8 mouse cellular contexts compared by ENCODE assay signal in genomic region chr3:95315094-95315843, GRCm38 (mm10). TPM values are rescaled to one million over a fixed set of nuclear protein-coding genes. Genes with fewer than 3 reads are reported as not detected.
A peak's percentile ranks its signal among the peaks of the same experiment; 100 is the strongest.
DNase-seq lines count a peak whose midpoint lies in the region; ATAC-seq and TF ChIP-seq lines count a peak whose summit lies in the region.

No protein-coding gene starts in this region.

- H3K9ac ChIP-seq in heart, embryonic 15.5 days = peak overlapping the region; percentile 98
- peak overlapping the region; percentile 98 for H3K9ac ChIP-seq in neural tube, embryonic 15.5 days (replicated peaks)

- no peaks in the 10 kb centered on the region for H3K27me3 ChIP-seq in heart, embryonic 15.5 days
- H3K27me3 ChIP-seq in neural tube, embryonic 15.5 days (replicated peaks) = no peaks in the 10 kb centered on the region

- peaks cover 3% of the 10 kb centered on the region for H3K36me3 ChIP-seq in heart, embryonic 15.5 days
- H3K36me3 ChIP-seq in neural tube, embryonic 15.5 days = peaks cover 7% of the 10 kb centered on the region

- peak; percentile 90 for ATAC-seq in CD4-positive, CD25-positive, alpha-beta regulatory T cell, adult 4 months
- ATAC-seq in erythroid progenitor cell, adult 5-6 weeks (replicated peaks; ENCODE audit: low FRiP score, poor library complexity, severe bottlenecking) = peak; percentile 73
- peak; percentile 94 for ATAC-seq in heart, embryonic 15.5 days (replicated peaks; ENCODE audit: insufficient number of reproducible peaks, insufficient read depth, low FRiP score, low read depth)
- peak; percentile 92 for ATAC-seq in neural tube, embryonic 15.5 days (ENCODE audit: low FRiP score)

- peaks cover 42% of the 10 kb centered on the region for H3K4me1 ChIP-seq in bone marrow macrophage, adult 2 months (ENCODE audit: control insufficient read depth, insufficient read depth, low read length)
- H3K4me1 ChIP-seq in heart, embryonic 15.5 days (replicated peaks) = peaks cover 42% of the 10 kb centered on the region
- peaks cover 19% of the 10 kb centered on the region for H3K4me1 ChIP-seq in lung, adult 2 months (ENCODE audit: control insufficient read depth, insufficient read depth, low read length)
- peaks cover 34% of the 10 kb centered on the region for H3K4me1 ChIP-seq in neural tube, embryonic 15.5 days

- under 1% methylated on average over 71 of the region's 71 CpGs for WGBS in heart, embryonic 15.5 days
- WGBS in lung, adult 2 months = under 1% methylated on average over 67 of the region's 71 CpGs
- WGBS in neural tube, embryonic 15.5 days = under 1% methylated on average over 61 of the region's 71 CpGs

- TF ChIP-seq CTCF in bone marrow macrophage, adult 2 months (IDR thresholded peaks at IDR 0.05; ENCODE audit: low read depth, low read length) = 0 out of 2 replicates have a peak, but pooled peaks have one; percentile 14
- TF ChIP-seq CTCF in lung, adult 2 months (IDR thresholded peaks at IDR 0.05; ENCODE audit: insufficient read depth, low read length) = no peak

- H3K4me2 ChIP-seq in heart, embryonic 15.5 days = peak overlapping the region; percentile 92
- peak overlapping the region; percentile 80 for H3K4me2 ChIP-seq in neural tube, embryonic 15.5 days

- peak overlapping the region; percentile 85 for H3K27ac ChIP-seq in bone marrow macrophage, adult 2 months (ENCODE audit: insufficient read depth, low read depth, low read length)
- peak overlapping the region; percentile 98 for H3K27ac ChIP-seq in heart, embryonic 15.5 days
- peak overlapping the region; percentile 89 for H3K27ac ChIP-seq in neural tube, embryonic 15.5 days (replicated peaks)

- no peaks in the 10 kb centered on the region for H3K9me3 ChIP-seq in heart, embryonic 15.5 days (replicated peaks)
- no peaks in the 10 kb centered on the region for H3K9me3 ChIP-seq in neural tube, embryonic 15.5 days (replicated peaks)

- TF ChIP-seq POLR2A in bone marrow macrophage, adult 2 months (IDR thresholded peaks at IDR 0.05; ENCODE audit: borderline replicate concordance, low read depth, low read length) = no peak
- peak; percentile 55; the same call in 1 of the 2 replicates for TF ChIP-seq POLR2A in lung, adult 2 months (IDR thresholded peaks at IDR 0.05; ENCODE audit: borderline replicate concordance, extremely low read depth, low read depth, low read length)

- DNase-seq in kidney, postnatal 25 days = peak; percentile 91 to 96
- peak; percentile 91 for DNase-seq in lung, adult 2 months
- DNase-seq in testis, postnatal 10 days (ENCODE audit: low spot score) = peak; percentile 93

- H3K4me3 ChIP-seq in bone marrow macrophage, adult 2 months (ENCODE audit: insufficient read depth, low read length) = peak overlapping the region; percentile 84
- H3K4me3 ChIP-seq in heart, embryonic 15.5 days = peak overlapping the region; percentile 94
- H3K4me3 ChIP-seq in lung, adult 2 months (replicated peaks; ENCODE audit: extremely low read depth, low read depth, low read length) = peak overlapping the region; percentile 66
- H3K4me3 ChIP-seq in neural tube, embryonic 15.5 days (replicated peaks) = peak overlapping the region; percentile 88

RNA-seq across cellular contexts. Expression of gene Cers2, which starts 0.7 kb away (rescaled TPM):
- polyA plus RNA-seq in CD4-positive, CD25-positive, alpha-beta regulatory T cell, adult 4 months (2017; shearing (Covaris generic)) = 100 to 1,000 TPM; 168 to 244 TPM
- polyA plus RNA-seq in bone marrow macrophage, adult 2 months (2012; ENCODE audit: insufficient read depth, insufficient read length, missing spikeins) = 173 and 186 TPM in 2 replicates
- 72.1 and 81.3 TPM in 2 replicates for total RNA-seq in erythroid progenitor cell, adult 5-6 weeks (2015; ENCODE audit: low replicate concordance)
- total RNA-seq in erythroid progenitor cell, adult 5-6 weeks (2017; ENCODE audit: low replicate concordance) = 35.4 and 49.5 TPM in 2 replicates
- polyA plus RNA-seq in heart, embryonic 15.5 days (2015; fragmentation: Nextera tagmentation; extraction: Ambion mirVana) = 120 and 139 TPM in 2 replicates
- polyA plus RNA-seq in lung, adult 2 months (2012; rRNA removed) = 158 and 181 TPM in 2 replicates
- 93.4 and 102 TPM in 2 replicates for polyA plus RNA-seq in neural tube, embryonic 15.5 days (2015; fragmentation: Nextera tagmentation; extraction: Ambion mirVana)

RNA-seq across cellular contexts. Expression of gene Anxa9, which starts 8.3 kb away (rescaled TPM):
- 1 to 10 TPM in 1 of 2 experiments, under 1 TPM in 1; 0.42 to 1.1 TPM for polyA plus RNA-seq in CD4-positive, CD25-positive, alpha-beta regulatory T cell, adult 4 months (2017; shearing (Covaris generic))
- polyA plus RNA-seq in bone marrow macrophage, adult 2 months (2012; ENCODE audit: insufficient read depth, insufficient read length, missing spikeins) = 11.1 and 15.4 TPM in 2 replicates
- 0.84 and 1.1 TPM in 2 replicates for total RNA-seq in erythroid progenitor cell, adult 5-6 weeks (2015; ENCODE audit: low replicate concordance)
- total RNA-seq in erythroid progenitor cell, adult 5-6 weeks (2017; ENCODE audit: low replicate concordance) = not detected in 2 replicates
- polyA plus RNA-seq in heart, embryonic 15.5 days (2015; fragmentation: Nextera tagmentation; extraction: Ambion mirVana) = 0.64 and 1.2 TPM in 2 replicates
- polyA plus RNA-seq in lung, adult 2 months (2012; rRNA removed) = 4.7 and 16.7 TPM in 2 replicates
- polyA plus RNA-seq in neural tube, embryonic 15.5 days (2015; fragmentation: Nextera tagmentation; extraction: Ambion mirVana) = 0.40 and 0.41 TPM in 2 replicates

RNA-seq across cellular contexts. Expression of gene Prune1, which starts 33.4 kb away (rescaled TPM):
- polyA plus RNA-seq in CD4-positive, CD25-positive, alpha-beta regulatory T cell, adult 4 months (2017; shearing (Covaris generic)) = 10 to 100 TPM in 1 of 2 experiments, 1 to 10 TPM in 1; 6.3 to 10.1 TPM
- 15.6 and 16.6 TPM in 2 replicates for polyA plus RNA-seq in bone marrow macrophage, adult 2 months (2012; ENCODE audit: insufficient read depth, insufficient read length, missing spikeins)
- 5.9 and 7.6 TPM in 2 replicates for total RNA-seq in erythroid progenitor cell, adult 5-6 weeks (2015; ENCODE audit: low replicate concordance)
- 7.2 and 8.4 TPM in 2 replicates for total RNA-seq in erythroid progenitor cell, adult 5-6 weeks (2017; ENCODE audit: low replicate concordance)
- polyA plus RNA-seq in heart, embryonic 15.5 days (2015; fragmentation: Nextera tagmentation; extraction: Ambion mirVana) = 23.8 and 26.5 TPM in 2 replicates
- polyA plus RNA-seq in lung, adult 2 months (2012; rRNA removed) = 13.4 and 24.2 TPM in 2 replicates
- 57.3 and 61.7 TPM in 2 replicates for polyA plus RNA-seq in neural tube, embryonic 15.5 days (2015; fragmentation: Nextera tagmentation; extraction: Ambion mirVana)

RNA-seq across cellular contexts. Expression of gene Mindy1, which starts 34.1 kb away (rescaled TPM):
- 10 to 100 TPM; 22.1 to 25.3 TPM for polyA plus RNA-seq in CD4-positive, CD25-positive, alpha-beta regulatory T cell, adult 4 months (2017; shearing (Covaris generic))
- 50.7 and 70.7 TPM in 2 replicates for polyA plus RNA-seq in bone marrow macrophage, adult 2 months (2012; ENCODE audit: insufficient read depth, insufficient read length, missing spikeins)
- total RNA-seq in erythroid progenitor cell, adult 5-6 weeks (2015; ENCODE audit: low replicate concordance) = 27.8 and 38.6 TPM in 2 replicates
- 19.0 and 36.1 TPM in 2 replicates for total RNA-seq in erythroid progenitor cell, adult 5-6 weeks (2017; ENCODE audit: low replicate concordance)
- polyA plus RNA-seq in heart, embryonic 15.5 days (2015; fragmentation: Nextera tagmentation; extraction: Ambion mirVana) = 24.7 and 27.6 TPM in 2 replicates
- 89.1 and 95.2 TPM in 2 replicates for polyA plus RNA-seq in lung, adult 2 months (2012; rRNA removed)
- 37.3 and 37.4 TPM in 2 replicates for polyA plus RNA-seq in neural tube, embryonic 15.5 days (2015; fragmentation: Nextera tagmentation; extraction: Ambion mirVana)

RNA-seq across cellular contexts. Expression of gene Setdb1, which starts 41.7 kb away (rescaled TPM):
- polyA plus RNA-seq in CD4-positive, CD25-positive, alpha-beta regulatory T cell, adult 4 months (2017; shearing (Covaris generic)) = 10 to 100 TPM; 20.2 to 26.6 TPM
- 34.2 and 37.2 TPM in 2 replicates for polyA plus RNA-seq in bone marrow macrophage, adult 2 months (2012; ENCODE audit: insufficient read depth, insufficient read length, missing spikeins)
- 7.1 and 7.2 TPM in 2 replicates for total RNA-seq in erythroid progenitor cell, adult 5-6 weeks (2015; ENCODE audit: low replicate concordance)
- 7.4 and 18.1 TPM in 2 replicates for total RNA-seq in erythroid progenitor cell, adult 5-6 weeks (2017; ENCODE audit: low replicate concordance)
- 16.7 and 22.4 TPM in 2 replicates for polyA plus RNA-seq in heart, embryonic 15.5 days (2015; fragmentation: Nextera tagmentation; extraction: Ambion mirVana)
- 10.7 and 14.7 TPM in 2 replicates for polyA plus RNA-seq in lung, adult 2 months (2012; rRNA removed)
- polyA plus RNA-seq in neural tube, embryonic 15.5 days (2015; fragmentation: Nextera tagmentation; extraction: Ambion mirVana) = 37.6 and 38.3 TPM in 2 replicates

Comparison
In these comparisons a context has a peak if more than half of its experiments do, and no peak if none do; other contexts are left out.
1. Peak in every context shown above with its lines: DNase-seq, ATAC-seq, H3K4me3 ChIP-seq and H3K27ac ChIP-seq.